Mouse (Mus musculus) adrenal gland, postnatal 36 days (tissue): ENCODE results near the gene Ercc2. TPM values are rescaled to one million over a fixed set of nuclear protein-coding genes. Genes with fewer than 3 reads are reported as not detected.

Experiments
- DNase-seq, 2 experiments: peaks; one replicate each; pipeline ENCODE4 v3.0.0; 2021; ENCODE audit warnings: mixed read lengths in 1 of 2
- total RNA-seq, 2 experiments: library from RNA; stranded (reverse); gene quantifications; 2 replicates each; pipeline ENCODE4 v1.2.3; 2021

The Ercc2 gene
- total RNA-seq, 2 experiments from 2014 or later = 29.7 to 32.8 TPM

DNA sequence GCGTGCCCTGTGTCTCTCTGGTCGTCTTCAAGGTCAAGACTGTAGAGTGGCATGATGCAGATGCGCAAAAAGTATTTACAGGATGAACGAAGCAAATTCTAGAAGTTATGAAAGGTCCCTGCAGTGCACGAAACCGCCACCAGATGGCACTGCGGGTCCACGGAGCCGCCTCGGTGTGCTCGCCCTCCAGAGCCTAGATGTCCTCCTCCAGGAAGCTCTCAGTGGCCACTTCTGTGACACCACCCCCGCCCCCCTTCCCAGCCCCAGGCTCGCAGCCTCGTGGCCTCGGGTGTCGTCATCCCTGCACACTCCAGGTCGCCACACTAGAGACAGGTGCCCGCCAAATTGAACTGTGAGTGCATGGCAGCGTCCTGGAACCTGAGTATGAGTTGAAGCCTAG lies 23.6 kb downstream of the Ercc2 start:
- peak; percentile 82 to 88 for DNase-seq

DNA sequence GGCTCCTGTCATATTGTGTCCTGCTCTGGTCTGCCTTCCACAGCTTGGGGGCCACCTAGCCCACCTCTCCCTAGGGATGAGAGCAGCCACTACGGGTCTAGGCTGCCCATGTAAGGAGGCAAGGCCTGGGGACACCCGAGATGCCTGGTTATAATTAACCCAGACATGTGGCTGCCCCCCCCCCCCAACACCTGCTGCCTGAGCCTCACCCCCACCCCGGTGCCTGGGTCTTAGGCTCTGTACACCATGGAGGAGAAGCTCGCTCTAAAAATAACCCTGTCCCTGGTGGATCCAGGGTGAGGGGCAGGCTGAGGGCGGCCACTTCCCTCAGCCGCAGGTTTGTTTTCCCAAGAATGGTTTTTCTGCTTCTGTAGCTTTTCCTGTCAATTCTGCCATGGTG lies 27.9 kb downstream of the Ercc2 start:
- DNase-seq = no peak

DNA sequence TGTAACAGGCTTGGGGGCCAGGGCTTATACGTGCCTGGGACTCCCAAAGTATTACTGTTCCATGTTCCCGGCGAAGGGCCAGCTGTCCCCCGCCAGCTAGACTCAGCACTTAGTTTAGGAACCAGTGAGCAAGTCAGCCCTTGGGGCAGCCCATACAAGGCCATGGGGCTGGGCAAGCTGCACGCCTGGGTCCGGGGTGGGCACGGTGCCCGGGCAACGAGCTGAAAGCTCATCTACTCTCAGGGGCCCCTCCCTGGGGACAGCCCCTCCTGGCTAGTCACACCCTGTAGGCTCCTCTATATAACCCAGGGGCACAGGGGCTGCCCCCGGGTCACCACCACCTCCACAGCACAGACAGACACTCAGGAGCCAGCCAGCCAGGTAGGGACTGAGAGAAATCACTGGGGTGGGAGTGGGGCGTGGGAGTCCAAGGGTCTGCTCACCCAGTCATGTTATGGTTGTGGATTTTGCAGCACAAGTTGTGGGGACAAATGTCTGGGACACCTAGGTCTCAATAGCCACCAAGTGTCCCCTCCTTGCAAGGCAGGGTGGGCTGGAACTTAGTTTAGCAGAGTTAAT lies 29.0 kb downstream of the Ercc2 start:
- DNase-seq = peak; percentile 87

DNA sequence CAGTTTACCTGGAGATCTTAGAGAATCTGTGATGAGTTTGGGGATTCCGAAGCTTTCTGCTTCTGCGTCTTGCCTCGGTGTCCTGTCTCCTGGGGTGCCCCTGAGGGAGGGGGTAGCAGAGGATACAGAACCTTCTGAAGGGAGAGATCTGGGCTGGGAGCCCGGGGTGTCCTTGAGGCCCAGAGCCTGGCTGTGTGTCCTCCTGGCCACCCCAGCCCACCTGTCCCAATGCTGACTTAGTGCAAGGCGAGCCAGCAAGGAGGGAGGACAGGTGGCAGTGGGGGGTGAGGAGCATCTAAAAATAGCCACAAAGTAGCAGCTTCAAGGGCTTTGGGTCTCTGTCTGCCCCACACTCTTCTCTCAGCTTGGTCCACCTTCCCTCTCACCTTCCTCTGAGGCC lies 30.0 kb downstream of the Ercc2 start:
- DNase-seq = peak in 1 of 2 experiments; percentile 55

DNA sequence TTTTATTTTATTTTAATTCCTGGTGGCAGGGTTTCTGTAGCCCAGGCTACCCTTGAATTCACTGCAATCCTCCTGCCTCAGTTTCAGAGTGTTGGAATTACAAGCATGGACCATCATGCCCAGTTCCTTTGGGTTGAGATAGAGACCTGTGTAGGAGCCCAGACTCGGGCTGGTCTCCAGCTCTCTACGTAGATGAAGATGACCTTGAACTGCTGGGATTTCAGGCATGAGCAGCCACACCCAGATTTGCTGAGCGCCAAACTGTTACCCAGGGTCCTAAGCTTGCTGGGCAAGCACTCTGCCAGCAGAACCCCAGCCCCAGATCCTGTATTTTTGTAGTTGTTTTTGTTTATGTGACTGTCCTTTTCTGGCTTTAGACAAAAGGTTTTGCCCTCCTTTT lies 31.7 kb downstream of the Ercc2 start:
- DNase-seq = no peak

DNA sequence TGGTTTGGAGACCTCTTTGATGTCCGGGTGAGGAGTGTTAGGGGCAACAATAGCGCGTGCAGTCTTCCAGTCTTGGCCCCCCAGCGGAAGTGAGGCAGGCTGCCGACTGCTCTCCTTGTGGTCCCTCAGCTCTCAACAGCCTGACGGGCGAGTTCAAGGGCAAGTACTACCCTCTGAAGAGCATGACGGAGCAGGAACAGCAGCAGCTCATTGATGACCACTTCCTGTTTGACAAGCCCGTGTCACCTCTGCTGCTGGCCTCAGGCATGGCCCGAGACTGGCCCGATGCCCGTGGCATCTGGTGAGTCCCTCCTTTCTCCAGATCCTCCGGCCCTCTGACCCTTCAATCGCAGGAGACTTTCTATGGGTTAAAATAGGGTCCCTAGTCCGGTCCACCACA lies 34.8 kb downstream of the Ercc2 start:
- DNase-seq = no peak

DNA sequence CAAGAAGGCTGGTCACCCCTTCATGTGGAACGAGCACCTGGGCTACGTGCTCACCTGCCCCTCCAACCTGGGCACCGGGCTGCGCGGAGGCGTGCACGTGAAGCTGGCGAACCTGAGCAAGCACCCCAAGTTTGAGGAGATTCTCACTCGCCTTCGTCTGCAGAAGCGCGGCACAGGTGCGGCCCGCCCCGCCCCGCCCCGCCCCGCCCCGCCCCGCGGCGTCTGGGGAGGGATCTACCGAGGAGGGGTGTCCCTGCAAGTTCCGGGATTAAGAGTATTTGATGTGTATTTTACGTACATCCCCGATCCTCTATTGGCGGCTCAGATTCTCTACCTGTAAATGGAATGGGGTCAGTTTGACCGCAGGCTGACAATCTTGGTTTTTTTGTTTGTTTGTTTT lies 38.3 kb downstream of the Ercc2 start:
- no peak for DNase-seq

DNA sequence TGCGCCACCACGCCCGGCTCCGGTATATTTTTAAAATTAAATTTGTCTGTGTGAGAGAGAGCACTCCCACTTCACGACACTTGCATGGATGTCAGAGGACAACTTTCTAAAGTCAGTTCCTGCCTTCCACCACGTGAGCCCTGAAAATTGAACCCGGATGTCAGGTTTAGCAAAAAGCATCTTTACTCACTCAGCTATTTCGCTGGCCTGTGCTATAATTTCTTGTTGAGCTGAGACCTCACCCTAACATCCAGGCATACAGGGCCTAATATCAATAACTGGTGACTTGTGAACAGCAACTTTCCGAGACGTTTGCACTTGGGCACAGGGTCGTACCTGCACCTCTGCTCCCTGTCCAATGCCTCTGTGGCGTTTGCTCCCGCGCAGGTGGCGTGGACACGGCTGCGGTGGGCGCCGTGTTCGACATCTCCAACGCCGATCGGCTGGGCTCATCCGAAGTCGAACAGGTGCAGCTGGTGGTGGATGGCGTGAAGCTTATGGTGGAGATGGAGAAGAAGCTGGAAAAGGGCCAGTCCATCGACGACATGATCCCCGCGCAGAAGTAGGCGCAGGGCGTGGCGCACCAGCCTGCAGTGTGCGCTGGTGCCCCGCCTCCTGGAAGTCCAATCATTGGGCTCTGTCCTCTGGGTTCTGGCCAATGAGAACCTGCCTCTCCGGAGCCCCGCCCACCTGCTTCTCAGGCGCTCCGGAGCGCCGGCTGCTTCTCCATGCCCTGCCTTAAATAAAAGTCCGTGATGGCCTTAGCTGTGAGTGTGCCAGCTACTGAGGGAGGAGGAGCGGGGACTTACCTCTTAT lies 39.2 kb downstream of the Ercc2 start:
- DNase-seq = peak; percentile 93 to 96

DNA sequence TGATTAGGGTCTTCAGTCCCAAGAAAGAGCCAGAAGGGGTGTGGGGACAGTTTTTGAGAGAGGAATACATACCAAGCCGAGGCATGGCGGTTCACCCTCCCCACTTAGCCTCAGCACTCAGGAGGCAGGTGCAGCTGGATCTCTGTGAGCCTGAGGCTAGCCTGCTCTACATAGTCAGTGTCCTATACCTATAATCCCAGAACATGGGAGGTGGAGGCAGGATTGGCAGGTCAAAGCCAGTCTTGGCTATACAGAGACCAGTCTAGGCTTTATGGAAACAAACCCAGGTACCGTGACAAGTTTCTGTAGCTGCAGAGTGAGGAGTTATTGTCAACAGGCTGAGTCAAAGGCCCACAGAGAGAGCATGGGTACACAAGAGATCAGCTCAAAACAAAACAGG lies 41.3 kb downstream of the Ercc2 start:
- no peak for DNase-seq

DNA sequence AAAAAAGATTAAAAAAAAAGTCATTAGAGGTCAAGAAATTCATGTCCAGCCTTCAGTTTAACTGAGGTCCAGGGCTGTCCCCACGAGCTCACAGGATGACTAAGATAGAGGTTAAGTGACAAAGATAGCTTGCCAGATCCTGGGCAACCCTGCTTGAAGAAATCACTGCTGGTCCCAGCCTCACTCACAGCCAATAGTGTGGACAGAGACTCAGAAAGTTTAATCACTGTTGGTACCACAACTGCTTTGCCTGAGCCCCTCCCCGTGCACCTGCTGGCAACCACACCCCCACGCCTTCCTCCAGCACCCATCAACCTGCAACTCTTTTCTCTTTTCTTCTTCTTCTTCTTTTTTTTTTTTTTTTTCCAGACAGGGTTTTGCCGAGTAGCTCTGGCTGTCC lies 42.2 kb downstream of the Ercc2 start:
- no peak for DNase-seq

DNA sequence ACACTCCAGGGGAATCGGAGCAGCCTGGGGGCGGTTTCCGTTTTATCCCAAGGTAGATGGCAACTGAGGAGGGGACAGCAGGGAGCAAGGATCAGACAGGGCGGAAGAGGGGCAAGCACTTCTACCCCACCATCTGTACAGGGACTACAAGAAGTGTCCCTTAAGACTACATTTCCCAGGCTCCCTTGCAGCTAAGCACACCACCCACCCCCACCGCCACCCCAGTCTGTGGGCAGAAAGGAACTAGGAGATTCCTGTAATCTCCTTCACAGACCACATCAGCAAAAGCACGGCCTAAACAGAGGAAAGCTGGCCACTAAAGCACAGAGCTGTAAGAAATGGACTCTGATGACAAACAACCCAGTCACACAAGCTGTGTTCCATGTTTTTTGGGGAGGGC lies 44.5 kb downstream of the Ercc2 start:
- no peak for DNase-seq

DNA sequence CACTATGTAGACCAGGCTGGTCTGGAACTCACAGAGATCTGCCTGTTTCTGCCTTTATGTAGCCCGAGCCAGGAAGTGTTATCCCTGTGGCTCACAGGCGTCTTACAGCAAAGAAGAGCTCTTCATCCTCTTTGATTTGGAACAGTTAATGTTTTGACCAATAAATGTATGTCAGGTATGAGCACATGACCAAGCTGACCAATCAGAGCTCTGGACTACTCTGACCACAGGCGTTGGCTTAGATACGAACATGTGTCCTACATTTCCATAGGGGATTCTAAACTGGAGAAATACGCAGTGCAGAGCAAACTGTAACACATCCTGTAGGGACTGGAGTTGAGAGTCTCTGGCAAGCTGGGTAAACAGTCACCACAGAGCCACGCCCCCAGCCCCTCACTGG lies 45.1 kb downstream of the Ercc2 start:
- DNase-seq = no peak

DNA sequence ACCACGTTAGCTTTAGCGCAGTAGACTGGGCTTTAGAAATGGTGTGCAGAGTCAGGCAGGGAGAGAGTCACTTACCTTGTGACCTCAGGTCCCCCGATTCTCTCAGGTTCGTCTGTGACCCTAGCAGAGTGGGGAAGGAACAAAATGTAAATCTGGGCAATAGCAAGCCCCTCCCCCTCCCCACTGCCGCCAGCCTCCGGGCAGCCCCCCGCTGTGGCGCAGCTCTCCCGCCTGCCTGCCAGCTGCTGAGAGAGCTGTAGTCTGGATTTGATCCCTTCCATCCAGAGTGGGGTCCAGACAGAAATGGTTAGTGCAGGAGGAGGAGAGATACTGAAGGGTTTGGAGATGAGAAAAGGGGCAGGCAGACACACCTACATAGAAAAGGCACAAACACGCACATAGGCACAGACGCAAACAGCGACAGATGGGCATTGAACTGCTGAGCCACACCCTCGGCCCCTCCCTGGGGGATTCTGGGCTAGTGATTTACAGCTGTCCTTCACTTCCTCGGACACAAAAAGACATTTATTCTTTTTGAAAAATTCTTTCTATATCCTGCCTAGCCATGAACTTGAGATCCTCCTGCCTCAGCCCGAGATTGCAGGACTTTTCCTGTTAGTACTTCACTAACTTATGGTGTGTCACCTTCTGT lies 46.3 kb downstream of the Ercc2 start:
- DNase-seq = no peak

DNA sequence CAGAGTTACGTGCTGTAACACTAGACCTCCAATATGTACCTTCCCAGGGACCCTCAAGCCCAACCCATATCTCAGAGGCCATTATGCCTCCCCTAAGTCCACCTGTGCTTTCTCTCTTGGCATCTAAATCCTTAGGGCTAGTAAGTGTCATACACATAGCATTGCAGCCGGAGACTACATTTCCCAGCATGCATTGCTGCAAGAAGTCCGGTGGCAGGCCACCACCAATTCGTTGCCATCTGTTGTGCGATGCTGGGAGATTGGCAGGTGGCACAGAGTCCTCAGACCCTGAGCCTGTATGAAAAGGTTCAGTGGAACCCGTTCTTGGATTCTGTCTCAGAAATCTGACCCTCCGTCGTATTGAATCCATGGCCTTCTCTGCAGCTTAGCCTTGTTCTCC lies 47.9 kb downstream of the Ercc2 start:
- DNase-seq = no peak

DNA sequence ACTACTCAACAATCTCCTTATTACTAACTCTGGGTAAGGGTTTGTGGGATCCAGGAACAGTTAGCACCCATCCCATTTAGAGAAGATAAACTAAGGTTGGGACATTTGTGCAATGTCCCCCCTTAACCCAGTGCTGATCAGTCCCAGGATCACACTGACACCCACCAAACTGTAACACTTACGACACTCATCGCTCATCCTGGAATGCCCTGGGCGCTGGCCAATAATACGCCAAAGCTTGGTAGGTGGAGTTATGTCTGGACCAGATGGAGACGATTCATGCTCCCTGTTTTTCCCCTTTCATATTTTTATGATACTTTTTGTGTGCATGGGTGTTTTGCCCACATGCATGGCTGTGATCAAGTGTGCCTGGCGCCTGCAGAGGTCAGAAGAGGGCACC lies 48.6 kb downstream of the Ercc2 start:
- no peak for DNase-seq

DNA sequence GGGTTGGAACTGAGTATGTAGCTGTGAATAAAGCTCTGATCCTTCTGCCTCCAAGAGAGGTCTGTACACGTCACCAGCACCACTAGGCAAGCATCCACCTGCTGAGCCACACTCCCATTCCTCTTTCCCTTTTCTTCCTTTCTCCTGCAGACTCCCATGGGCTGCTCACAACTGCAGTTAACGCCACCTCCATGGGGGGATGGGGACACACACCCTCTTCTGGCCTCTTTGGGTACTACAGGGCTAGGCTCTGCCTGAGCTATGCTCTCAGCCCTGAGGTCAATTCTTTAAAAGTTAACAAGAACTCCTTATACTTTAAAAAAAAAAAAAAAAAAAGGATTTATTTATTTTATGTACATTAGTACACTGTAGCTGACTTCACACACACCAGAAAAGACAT lies 50.7 kb downstream of the Ercc2 start:
- DNase-seq = no peak

DNA sequence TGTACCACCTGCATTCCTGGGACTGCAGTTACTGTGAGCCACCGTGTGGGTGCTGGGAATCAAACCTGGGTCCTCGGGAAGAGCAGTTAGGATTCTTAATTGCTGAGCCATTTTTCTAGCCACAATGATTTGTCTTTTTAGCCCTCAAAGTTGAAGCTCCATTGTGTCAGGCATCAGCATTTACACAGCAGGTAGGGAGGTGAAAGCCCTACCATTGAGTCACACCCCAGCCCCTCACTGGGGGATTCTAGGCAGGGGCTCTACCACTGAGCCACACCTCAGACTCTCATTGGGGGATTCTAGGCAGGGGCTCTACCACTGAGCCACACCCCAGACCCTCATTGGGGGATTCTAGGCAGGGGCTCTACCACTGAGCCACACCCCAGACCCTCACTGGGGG lies 54.5 kb downstream of the Ercc2 start:
- DNase-seq = no peak

DNA sequence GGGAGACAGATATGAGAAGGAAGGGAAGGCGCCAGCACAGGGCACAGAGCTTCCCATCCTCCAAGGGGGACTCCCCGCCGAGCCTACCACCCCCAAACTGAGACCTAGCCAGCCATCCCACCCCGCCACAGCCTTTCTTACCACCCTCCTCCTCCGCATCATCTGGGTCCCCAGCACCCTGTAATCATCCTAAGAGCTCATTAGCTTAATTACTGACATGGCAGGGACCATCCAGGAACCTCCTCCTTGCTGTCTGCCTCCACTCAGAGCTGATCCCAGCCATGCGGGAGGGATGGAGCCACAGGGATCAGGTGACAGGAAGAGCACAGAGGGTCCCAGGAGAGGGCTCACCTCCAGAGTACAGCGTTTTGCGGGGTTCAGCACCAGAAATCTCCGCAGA lies 55.2 kb downstream of the Ercc2 start:
- no peak for DNase-seq

DNA sequence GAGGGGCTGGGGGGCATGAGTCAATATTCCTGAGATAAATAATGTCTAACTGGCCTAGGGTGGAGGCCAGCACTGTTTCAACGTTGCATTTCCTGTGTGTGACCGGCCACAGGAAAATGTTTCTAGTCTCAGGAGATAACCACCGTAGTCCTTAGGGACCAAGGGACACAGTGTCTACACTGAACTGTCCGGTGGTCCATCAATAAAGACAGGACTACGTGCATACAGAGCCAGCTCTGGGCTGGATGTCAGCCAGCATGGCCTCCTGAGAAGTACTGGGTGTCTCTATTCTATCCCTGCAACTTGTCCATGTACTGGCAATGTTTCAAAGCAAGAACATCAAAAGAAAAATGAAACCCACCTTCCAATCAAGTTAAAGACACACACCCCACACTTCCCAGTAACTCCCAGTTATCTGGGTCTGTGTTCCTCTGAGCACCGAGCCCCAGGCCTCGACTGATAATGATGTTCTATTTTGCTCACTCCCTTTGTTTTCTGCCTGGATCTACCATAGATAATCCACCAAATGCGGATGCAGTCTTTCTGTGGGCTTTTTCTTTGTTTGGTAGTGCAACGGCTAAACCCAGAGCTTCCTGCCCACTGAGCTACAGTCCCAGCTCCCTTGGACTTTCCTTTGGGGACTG lies 59.8 kb downstream of the Ercc2 start:
- no peak for DNase-seq

DNA sequence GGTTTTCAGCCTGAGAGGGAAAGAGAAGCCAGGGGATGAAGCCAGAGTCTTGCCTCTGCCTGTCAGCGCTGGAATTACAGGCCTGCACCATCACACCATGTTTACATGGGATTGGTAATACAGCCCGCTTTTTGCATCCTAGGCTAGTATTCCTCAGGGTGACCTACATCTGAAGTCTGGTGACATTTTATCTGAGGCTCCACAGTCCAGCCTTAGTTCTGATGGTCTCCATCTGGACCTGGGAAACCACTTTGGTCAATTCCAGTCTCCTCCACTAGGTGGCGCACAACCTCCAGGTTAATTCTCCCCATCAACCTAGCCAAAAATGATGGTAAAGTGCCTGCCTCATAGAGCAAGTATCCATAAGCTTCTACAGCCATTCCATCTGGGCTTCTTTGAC lies 61.5 kb downstream of the Ercc2 start:
- peak; percentile 83 to 86 for DNase-seq

DNA sequence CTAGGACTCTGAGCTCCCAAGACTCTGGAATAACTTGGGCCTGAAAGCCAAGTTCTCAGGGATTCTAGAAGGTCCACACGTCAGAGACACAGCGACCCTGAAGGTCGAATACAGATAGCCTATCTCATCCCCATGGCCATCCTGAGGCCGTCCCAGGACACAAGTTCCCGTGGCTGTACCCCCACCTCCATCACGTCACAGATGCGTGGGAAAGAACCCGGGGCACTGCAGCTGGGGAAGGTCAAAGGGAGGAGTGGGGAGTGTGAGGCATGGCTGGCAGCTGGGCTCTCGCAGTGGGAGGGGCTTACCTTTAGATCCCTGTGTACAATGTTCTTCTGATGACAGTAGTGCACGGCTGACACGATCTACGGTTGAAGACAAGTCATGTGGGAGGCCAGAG lies 63.0 kb downstream of the Ercc2 start:
- DNase-seq = peak; percentile 34 to 47
